Mouse (Mus musculus): ENCODE data around the gene Lhfpl2.

Lhfpl2 gene

GRCm38 (mm10) chr13:94180477-94181420, 123.2 kb downstream of the Lhfpl2 start:
- DNase-seq: no peak

- peak; percentile 82 for DNase-seq
These were observed 124.4 kb downstream of the Lhfpl2 start for GRCm38 (mm10) chr13:94182026-94182425.

DNA sequence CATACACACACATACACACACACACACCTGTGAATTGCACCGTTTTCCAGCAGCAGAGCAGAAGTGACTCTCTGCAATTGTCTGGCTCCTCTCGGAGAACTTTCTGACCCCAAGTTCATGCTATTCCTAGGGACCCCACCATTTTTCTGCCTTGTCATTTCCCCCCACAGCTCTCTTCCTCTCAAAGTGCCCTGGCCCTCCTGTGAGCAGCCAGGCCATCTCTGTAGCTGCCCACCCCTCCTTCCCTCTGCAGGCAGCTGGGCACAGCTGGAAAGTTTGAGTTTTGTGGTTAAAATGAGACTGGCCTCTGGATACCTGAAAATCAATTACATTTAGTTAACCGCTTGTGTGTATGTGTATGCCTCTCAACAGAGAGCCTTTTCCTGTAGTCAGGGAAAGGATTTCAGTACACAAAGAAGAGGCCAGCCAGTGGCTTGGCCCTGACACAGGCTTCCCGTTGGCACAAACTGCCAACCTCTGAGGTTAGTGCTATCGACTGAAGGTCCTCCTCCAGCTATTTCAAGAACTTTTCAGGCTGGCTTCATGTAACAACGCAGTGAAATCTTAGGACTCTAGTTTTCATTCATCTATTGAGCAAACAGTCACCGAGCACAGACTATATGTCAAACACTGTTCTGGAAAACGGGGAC, 125.9 kb downstream of the Lhfpl2 start:
- no peak for DNase-seq

DNA sequence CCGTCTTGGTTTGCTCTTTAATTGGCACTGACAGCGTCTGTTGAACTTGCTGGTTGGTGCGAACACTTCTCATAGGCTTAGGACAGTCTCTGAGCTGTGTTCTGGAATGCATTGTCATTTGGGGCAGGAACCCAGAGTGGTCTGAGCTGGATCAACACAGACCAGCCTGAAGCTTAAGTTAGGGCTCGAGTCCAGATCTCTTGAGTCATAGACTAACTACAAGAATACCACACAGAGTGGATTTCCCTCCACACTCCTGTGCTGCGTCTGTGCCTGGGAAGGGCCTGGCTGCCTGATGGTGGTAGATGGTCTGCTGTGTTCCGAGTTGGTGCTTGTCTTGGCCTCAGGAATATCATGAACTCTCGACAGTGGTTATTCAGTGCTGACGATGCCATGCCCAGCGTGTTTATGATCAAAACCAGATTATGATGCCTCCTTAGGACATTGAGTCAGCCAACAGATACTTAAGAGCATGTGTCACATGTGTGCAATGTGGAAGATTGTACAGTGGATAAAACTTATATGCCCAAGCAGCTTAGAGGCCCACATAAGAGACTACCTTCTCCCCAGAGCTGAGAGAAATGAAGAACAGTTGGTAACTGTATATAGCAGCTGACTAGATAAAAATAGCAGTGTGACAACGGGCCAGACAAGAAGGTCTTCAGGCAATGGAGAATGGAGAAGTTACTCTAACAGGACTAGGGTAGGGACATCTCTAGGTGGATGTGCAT, 127.3 kb downstream of the Lhfpl2 start:
- DNase-seq: no peak

GRCm38 (mm10) chr13:94185631-94186030, 128.0 kb downstream of the Lhfpl2 start:
- DNase-seq: no peak

DNA sequence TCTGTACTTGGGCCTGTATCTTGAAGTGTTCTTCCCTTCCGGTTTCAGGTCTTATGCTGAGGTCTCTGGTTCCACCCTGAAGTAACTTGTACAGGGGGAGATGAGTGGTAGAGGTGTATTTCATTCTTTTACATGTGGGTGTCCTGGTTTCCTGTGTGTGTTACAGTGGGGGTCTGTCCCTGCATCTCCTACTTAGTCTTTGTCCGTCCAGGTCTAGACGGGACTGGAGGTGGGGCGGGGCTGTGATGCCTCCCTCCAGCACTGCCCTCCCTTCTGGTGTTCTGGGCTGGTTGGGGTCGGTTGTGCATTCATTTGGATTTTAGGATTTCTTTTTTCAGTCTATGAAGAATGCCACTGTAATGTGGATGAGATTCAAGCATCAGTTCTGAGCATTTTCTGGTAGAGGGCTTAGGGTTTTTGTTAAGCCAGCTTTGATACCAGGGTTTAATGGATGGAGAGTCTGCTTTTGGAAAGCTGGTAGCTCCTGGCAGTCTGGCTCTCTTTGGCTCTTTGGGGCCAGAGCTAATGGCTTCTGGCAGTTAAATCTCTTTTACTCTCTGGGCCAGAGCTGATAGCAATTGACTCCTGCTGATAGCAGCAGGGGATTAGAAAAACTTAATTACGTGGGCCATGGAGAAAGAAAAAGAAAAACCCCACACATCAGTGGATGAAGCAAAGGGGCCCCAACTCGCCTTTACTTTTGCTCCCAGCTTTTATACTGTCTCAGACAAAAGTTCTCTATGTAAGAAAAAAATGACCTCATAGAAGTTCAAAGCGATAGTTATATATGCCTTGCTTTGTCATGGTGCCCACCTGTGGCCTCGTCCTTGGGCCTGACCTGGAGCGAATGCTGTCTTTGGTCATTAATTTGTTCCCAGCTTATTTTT, 130.8 kb downstream of the Lhfpl2 start:
- no peak for DNase-seq

GRCm38 (mm10) chr13:94190386-94190785, 132.8 kb downstream of the Lhfpl2 start:
- no peak for DNase-seq

- DNase-seq: no peak
These were observed 135.6 kb downstream of the Lhfpl2 start for GRCm38 (mm10) chr13:94193227-94193626.

DNA sequence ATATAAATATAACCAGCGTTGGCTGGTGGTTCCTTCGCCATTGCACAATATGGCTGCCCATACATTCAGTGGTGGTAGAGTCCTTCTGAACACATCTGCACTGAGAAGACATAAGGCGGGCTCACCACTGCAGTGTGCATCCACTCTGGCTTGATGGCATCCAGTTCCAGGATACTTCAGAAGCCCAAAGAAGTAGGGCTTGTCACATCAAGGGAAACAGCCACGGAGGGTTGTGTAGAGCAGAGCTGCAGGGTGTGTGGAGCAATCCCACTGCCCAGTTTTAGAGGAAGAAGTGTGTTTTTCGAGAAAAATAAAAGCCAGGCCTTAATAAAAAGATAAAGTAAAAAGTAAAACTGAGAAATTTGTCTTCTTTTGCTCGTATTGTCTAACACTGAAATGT, 141.0 kb downstream of the Lhfpl2 start:
- DNase-seq: no peak

- DNase-seq: no peak
These were observed 142.2 kb downstream of the Lhfpl2 start for GRCm38 (mm10) chr13:94199829-94200228.

DNA sequence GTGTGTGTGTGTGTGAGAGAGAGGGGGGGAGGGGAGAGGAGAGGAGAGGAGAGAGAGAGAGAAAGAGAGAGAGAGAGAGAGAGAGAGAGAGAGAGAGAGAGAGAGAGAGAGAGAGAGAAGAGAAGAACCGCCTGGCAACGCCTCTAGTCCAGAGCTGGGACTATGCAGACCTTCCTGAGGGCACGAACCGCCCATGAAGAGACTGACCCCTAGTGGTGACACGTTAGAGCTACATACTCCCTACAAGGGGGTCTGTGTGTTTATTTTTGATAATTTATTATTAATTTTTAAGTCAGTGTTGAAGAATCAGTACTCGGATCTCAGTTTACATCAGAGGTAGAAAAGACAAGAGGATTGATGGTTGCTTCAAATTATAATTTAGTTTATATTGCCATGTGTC, 147.6 kb downstream of the Lhfpl2 start:
- peak; percentile 57 for DNase-seq

DNA sequence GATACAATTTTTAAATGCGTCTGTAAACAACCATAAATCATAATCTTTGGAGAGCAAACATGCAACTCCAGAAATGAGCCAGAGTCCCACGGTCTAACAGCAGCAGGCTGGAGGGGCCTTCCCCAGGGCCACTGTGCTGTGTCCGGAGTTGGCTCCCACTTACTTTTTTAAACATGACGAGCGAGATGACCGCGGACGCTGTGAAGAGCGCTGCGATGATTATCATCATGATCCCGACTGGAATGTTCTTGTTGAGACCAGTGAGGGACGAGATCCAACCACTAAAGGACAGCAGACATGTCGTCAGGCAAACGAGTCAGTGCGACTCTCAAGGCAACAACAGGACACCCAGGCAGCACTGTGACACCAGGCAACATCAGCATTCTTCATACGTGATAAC, 150.4 kb downstream of the Lhfpl2 start:
- no peak for DNase-seq

DNA sequence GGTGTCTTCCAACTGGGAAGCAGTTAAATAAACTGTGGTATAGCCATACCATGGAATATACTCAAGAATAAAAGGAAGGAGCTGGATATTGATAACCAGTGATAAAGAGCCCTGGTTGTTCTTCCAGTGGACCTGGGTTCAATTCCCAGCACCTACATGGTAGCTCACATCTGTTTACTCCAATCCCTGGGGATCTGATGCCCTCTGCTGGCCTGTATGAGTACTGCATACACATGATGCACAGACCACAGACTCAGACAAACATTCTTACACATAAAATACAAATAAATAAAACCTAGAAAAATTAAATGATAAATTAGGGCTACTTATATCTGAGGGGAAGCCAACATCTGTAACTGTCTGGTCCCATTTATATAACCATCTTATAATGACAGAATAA, 151.3 kb downstream of the Lhfpl2 start:
- no peak for DNase-seq

GRCm38 (mm10) chr13:94211236-94212119, 153.9 kb downstream of the Lhfpl2 start:
- no peak for DNase-seq

- no peak for DNase-seq
These were observed 154.6 kb downstream of the Lhfpl2 start for GRCm38 (mm10) chr13:94212179-94212578.

- DNase-seq: no peak
These were observed 155.1 kb downstream of the Lhfpl2 start for GRCm38 (mm10) chr13:94212716-94213115.

GRCm38 (mm10) chr13:94223609-94224008, 166.0 kb downstream of the Lhfpl2 start:
- no peak for DNase-seq

GRCm38 (mm10) chr13:94224717-94225705, 167.4 kb downstream of the Lhfpl2 start:
- no peak for DNase-seq

- DNase-seq: no peak
These were observed 174.3 kb downstream of the Lhfpl2 start for GRCm38 (mm10) chr13:94231871-94232270.

DNA sequence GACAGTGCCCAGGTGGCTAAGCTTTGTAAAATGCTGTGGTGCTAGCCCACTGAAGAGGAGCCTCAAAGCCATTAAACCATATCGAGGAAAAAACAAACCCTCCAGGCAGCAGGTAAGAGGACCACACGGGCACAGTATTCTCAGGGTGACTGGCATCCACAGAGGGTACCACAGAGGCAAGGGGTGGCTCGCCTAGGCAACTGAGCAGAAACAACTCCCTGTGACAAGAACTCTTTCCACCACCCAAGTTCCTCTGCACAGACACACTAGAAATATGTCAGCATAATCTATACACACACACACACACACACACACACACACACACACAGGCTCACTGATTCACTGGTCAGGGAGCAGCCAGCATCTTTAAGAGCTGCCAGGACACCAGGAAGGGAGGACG, 181.9 kb downstream of the Lhfpl2 start:
- no peak for DNase-seq

Measured in kidney, adult 9 months (tissue).